Mouse (Mus musculus) kidney, adult 9 months (tissue): ENCODE measurements around the gene Klc4.

Experiments used
- DNase-seq: peaks from one replicate; pipeline ENCODE4 v3.0.0; 2022

Klc4 gene

DNA sequence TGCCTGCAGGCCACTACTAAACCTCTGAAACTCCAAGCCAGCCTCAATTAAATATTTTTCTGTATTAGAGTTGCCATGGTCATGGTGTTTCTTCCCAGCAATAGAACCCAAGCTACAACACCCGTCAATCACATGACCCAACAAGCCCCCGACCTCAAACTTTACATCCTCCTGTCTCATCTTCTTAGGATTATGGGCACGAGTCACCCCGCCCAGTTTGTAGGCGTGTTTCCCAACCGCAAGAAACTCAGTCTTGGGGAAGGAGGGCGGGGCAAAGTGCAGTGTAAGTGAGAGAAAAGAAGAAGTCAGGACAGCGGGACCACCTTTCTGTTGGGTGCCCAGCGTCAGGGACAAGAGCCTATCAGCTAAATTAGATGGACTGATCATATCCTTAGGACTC is 57.6 kb downstream of the Klc4 start:
- no peak for DNase-seq

DNA sequence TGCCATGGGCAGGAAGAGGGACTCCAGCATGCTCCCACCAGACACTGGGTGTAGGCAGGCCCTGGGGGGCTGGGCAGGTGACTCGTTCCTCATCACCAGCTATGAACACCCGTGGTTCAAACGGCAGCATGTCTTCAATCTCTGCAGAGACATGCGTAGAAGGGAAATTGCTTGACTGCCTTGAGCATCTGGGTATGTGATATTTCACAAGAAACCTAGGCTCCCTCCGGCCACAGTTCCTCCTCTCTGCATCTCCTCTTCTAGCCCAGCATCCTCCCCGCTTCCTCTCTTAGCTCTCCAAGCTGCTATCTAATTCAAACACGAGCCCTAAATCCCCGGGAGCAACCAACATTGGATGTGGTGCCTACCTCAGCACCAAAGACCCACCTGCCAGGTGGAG is 59.5 kb downstream of the Klc4 start:
- DNase-seq = no peak
